ENCODE assay signal across 22 mouse cellular contexts in the genomic region with DNA sequence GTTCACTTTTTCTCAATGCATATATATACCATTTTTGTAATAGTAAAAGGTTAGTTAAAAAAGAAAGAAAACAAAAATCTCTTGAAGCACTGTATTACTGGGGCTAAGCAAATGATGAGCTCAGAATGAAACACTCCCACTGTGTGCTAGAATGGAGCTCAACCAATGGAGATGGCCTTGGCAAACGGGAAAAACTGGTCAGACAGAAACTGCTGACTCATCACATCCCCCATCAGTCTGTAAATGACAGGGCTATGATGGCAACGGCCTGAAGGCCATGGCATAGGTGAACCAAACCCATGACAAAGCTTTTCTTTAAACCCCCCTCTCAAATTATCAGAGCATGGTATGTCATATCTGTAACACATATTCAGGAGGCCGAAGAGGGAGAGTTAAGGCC. TPM values are rescaled to one million over a fixed set of nuclear protein-coding genes. Genes with fewer than 3 reads are reported as not detected.
DNase-seq lines count a peak whose midpoint lies in the region; TF ChIP-seq lines count a peak whose summit lies in the region.
"Had no signal": no experiment of that assay in that cellular context is flagged by ENCODE, and none has a peak within 500 bp of the region (broad histone marks: within the 10 kb centered on the region; RNA-seq: fewer than 3 reads in every experiment).

No protein-coding gene starts in this region.

- H3K79me2 ChIP-seq in MEL (ENCODE audit: control insufficient read depth, insufficient read depth, low read length, poor library complexity) = no peaks in the 10 kb centered on the region

- H3K9ac ChIP-seq in MEL (ENCODE audit: control insufficient read depth, low read depth, low read length, poor library complexity, severe bottlenecking) = no peak overlapping the region
- H3K9ac ChIP-seq: embryonic facial prominence, embryonic 12.5 days; forebrain, embryonic 13.5 days; forebrain, embryonic 15.5 days; forebrain, postnatal 0 days had no signal

- no peak overlapping the region for H3K4me3 ChIP-seq in MEL (ENCODE audit: control insufficient read depth in 1 of 2, insufficient read depth in 1 of 2, low read depth in 2 of 2, low read length in 2 of 2)
- no peak overlapping the region for H3K4me3 ChIP-seq in limb, embryonic 10.5 days
- no peak overlapping the region for H3K4me3 ChIP-seq in embryonic facial prominence, embryonic 10.5 days
- H3K4me3 ChIP-seq: embryonic facial prominence, embryonic 12.5 days; forebrain, embryonic 13.5 days; forebrain, embryonic 15.5 days had no signal

- no peak for TF ChIP-seq RAD21 in MEL (IDR thresholded peaks at IDR 0.05; ENCODE audit: low read depth, low read length)

- H3K27ac ChIP-seq in MEL (ENCODE audit: control insufficient read depth, low read depth, low read length) = no peak overlapping the region
- H3K27ac ChIP-seq in limb, embryonic 10.5 days = no peak overlapping the region
- no peak overlapping the region for H3K27ac ChIP-seq in embryonic facial prominence, embryonic 10.5 days (replicated peaks)
- H3K27ac ChIP-seq: embryonic facial prominence, embryonic 12.5 days; forebrain, embryonic 13.5 days; forebrain, embryonic 15.5 days had no signal

- DNase-seq in 416B (ENCODE audit: low read depth) (peak; percentile 36), ES-CJ7 (ENCODE audit: low read depth, low spot score) (peak; percentile 17), MEL (ENCODE audit: low read depth, low spot score) (no peak)
- DNase-seq in limb, embryonic 10.5 days (ENCODE audit: low spot score) = peak; percentile 18
- DNase-seq in spleen, postnatal 36 days (ENCODE audit: low spot score in 2 of 2) = no peak
- DNase-seq in c-Kit-positive CD71-positive TER-119-positive erythroid progenitor cells, embryonic 14.5 days (ENCODE audit: low spot score) = no peak
- DNase-seq in embryonic facial prominence, embryonic 10.5 days (ENCODE audit: low spot score) = no peak
- DNase-seq: adrenal gland, adult 8-10 months; adrenal gland, postnatal 14 days; adrenal gland, postnatal 36 days; cerebellum, adult 11 months; cerebellum, adult 18-20 months; cerebellum, adult 8-10 months; cerebellum, adult 9-11 months; cerebellum, postnatal 14 days; cerebellum, postnatal 36 days; embryo, embryonic 11 days; forebrain, postnatal 0 days had no signal

- H3K4me1 ChIP-seq in MEL (ENCODE audit: control insufficient read depth in 1 of 2, insufficient read depth in 2 of 2, low read length in 2 of 2) = no peaks in the 10 kb centered on the region
- H3K4me1 ChIP-seq in limb, embryonic 10.5 days = peaks cover 7% of the 10 kb centered on the region
- peaks cover 8% of the 10 kb centered on the region; the same call in 1 of the 2 replicates for H3K4me1 ChIP-seq in embryonic facial prominence, embryonic 10.5 days
- H3K4me1 ChIP-seq: forebrain, embryonic 13.5 days; forebrain, embryonic 15.5 days had no signal

- no peak for TF ChIP-seq POLR2A in MEL (IDR thresholded peaks at IDR 0.05; ENCODE audit: control insufficient read depth in 1 of 2, insufficient read depth in 1 of 2, low read depth in 1 of 2, low read length in 2 of 2, poor library complexity in 1 of 2)

- H3K27me3 ChIP-seq in MEL (ENCODE audit: control insufficient read depth in 1 of 2, insufficient read depth in 2 of 2, low read length in 2 of 2) = no peaks in the 10 kb centered on the region
- no peaks in the 10 kb centered on the region for H3K27me3 ChIP-seq in limb, embryonic 10.5 days (ENCODE audit: low read depth, poor library complexity, severe bottlenecking)
- H3K27me3 ChIP-seq in embryonic facial prominence, embryonic 10.5 days (replicated peaks; ENCODE audit: low read depth, poor library complexity, severe bottlenecking) = no peaks in the 10 kb centered on the region
- H3K27me3 ChIP-seq: embryonic facial prominence, embryonic 12.5 days; forebrain, embryonic 13.5 days; forebrain, embryonic 15.5 days had no signal

- TF ChIP-seq EP300 in MEL (IDR thresholded peaks at IDR 0.05; ENCODE audit: low read depth in 1 of 2, low read length in 2 of 2) = no peak

- WGBS in limb, embryonic 10.5 days = 70% methylated on average over 3 of the region's 3 CpGs
- WGBS in embryonic facial prominence, embryonic 10.5 days = 64% methylated on average over 3 of the region's 3 CpGs

- no peak for TF ChIP-seq CTCF in MEL (IDR thresholded peaks at IDR 0.05 in 2 of 3, conservative IDR thresholded peaks at IDR 0.05 in 1 of 3; ENCODE audit: control insufficient read depth in 1 of 3, insufficient read depth in 1 of 3, low read depth in 2 of 3, low read length in 3 of 3, poor library complexity in 1 of 3, severe bottlenecking in 1 of 3)

- H3K9me3 ChIP-seq in MEL (replicated peaks; ENCODE audit: insufficient read depth, low read length) = no peaks in the 10 kb centered on the region
- H3K9me3 ChIP-seq in limb, embryonic 10.5 days (replicated peaks) = no peaks in the 10 kb centered on the region
- no peaks in the 10 kb centered on the region for H3K9me3 ChIP-seq in embryonic facial prominence, embryonic 10.5 days
- H3K9me3 ChIP-seq: embryonic facial prominence, embryonic 12.5 days; forebrain, embryonic 13.5 days; forebrain, embryonic 15.5 days; G1E had no signal

- H3K36me3 ChIP-seq in MEL (ENCODE audit: control insufficient read depth in 1 of 2, insufficient read depth in 2 of 2, low read length in 2 of 2) = no peaks in the 10 kb centered on the region
- no peaks in the 10 kb centered on the region for H3K36me3 ChIP-seq in limb, embryonic 10.5 days
- no peaks in the 10 kb centered on the region for H3K36me3 ChIP-seq in embryonic facial prominence, embryonic 10.5 days (replicated peaks)
- H3K36me3 ChIP-seq: embryonic facial prominence, embryonic 12.5 days; forebrain, embryonic 15.5 days; G1E had no signal

TF ChIP-seq in MEL, 35 proteins besides CTCF, POLR2A, EP300 and RAD21:
- TF ChIP-seq ZC3H11A (IDR thresholded peaks at IDR 0.05; ENCODE audit: low read depth, low read length) (no peak), MAFK (IDR thresholded peaks at IDR 0.05; ENCODE audit: borderline replicate concordance, low read depth, low read length) (peak; percentile 81)

RNA-seq across cellular contexts. Expression of gene Bicdl1, which starts 29.4 kb away (rescaled TPM):
- 3.5 and 4.2 TPM in 2 replicates for total RNA-seq in MEL (2012; rRNA removed)
- 10 to 100 TPM in 1 of 2 experiments, not detected in 1; 13.4 TPM for polyA plus RNA-seq in MEL (2012; ENCODE audit: insufficient read depth in 1 of 2, insufficient read length in 2 of 2, low read depth in 1 of 2, low replicate concordance in 2 of 2, missing spikeins in 1 of 2)
- 7.1 and 8.3 TPM in 2 replicates for polyA plus RNA-seq in limb, embryonic 10.5 days (2016; fragmentation: Nextera tagmentation; extraction: Ambion mirVana)
- polyA plus RNA-seq in embryonic facial prominence, embryonic 10.5 days (2016; fragmentation: Nextera tagmentation; extraction: Ambion mirVana) = 8.7 and 9.1 TPM in 2 replicates

Comparison
In these comparisons a context has a peak if more than half of its experiments do, and no peak if none do; other contexts are left out.
1. DNase-seq: peak in 416B (single experiment), ES-CJ7 (single experiment) and limb, embryonic 10.5 days (single experiment); none in MEL (single experiment), spleen, postnatal 36 days (0 of 2), c-Kit-positive CD71-positive TER-119-positive erythroid progenitor cells, embryonic 14.5 days (single experiment) and embryonic facial prominence, embryonic 10.5 days (single experiment).